Mouse (Mus musculus) thymus, postnatal 14 days (tissue): ENCODE measurements at regions not wholly inside any gene's neighbourhood (a gene's known extent, or its start where the extent isn't known, plus 50 kb on each side); places are given as distances from the start of the nearest gene placed in this dataset.

Experiments
- DNase-seq: peaks from one replicate; pipeline ENCODE4 v3.0.0; 2021

- peak; percentile 54 for DNase-seq
These were observed 77.7 kb upstream of the Vmn2r25 start for GRCm38 (mm10) chr6:123930951-123931350.

- DNase-seq = no peak
These were observed 84.7 kb upstream of the Vmn2r25 start for GRCm38 (mm10) chr6:123937930-123938329.

- no peak for DNase-seq
These were observed 63.0 kb upstream of the Vmn2r26 start for GRCm38 (mm10) chr6:123961321-123961720.

- peak; percentile 7 for DNase-seq
These were observed 53.2 kb upstream of the Vmn2r26 start for GRCm38 (mm10) chr6:123971180-123971579.
